Mouse (Mus musculus): Measurements from ENCODE around the gene Adcy5.

Adcy5 gene

DNA sequence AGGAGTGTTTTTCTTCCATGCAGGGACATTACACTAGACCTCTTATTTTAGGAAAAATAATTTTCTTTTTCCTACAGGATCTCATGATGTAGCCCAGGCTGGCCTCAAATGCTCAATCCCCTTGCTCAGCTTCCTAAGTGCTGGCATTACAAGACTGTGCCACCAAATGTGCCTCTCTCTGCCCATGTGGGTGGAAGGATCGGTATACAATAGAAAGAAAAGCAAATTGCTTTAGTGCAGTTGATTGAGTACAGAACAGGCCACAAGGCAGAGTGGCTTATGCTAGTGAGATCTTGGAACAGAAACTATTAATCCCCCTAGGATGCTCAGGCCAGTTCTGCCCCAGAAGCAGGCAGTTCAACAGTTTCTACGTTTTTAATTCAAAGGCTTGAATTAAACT is 165.1 kb downstream of the Adcy5 start:
- no peak for DNase-seq

- DNase-seq, result no peak
Measured at GRCm38 (mm10) chr16:35330451-35330850, 175.8 kb downstream of the Adcy5 start.

Measured in lung, adult 18-20 months (tissue).